Mouse (Mus musculus) kidney, postnatal 36 days (tissue): ENCODE data around the gene Slc17a8.
"Not testable (repeated sequence)": the region's sequence is repeated elsewhere in the genome, so short reads cannot be mapped to it uniquely, and the experiment has no call there.

Source experiments
- DNase-seq, 2 experiments: peaks; one replicate each; pipeline ENCODE4 v3.0.0; 2021 to 2022; ENCODE audit warnings: mixed read lengths in 2 of 2

Gene Slc17a8

DNA sequence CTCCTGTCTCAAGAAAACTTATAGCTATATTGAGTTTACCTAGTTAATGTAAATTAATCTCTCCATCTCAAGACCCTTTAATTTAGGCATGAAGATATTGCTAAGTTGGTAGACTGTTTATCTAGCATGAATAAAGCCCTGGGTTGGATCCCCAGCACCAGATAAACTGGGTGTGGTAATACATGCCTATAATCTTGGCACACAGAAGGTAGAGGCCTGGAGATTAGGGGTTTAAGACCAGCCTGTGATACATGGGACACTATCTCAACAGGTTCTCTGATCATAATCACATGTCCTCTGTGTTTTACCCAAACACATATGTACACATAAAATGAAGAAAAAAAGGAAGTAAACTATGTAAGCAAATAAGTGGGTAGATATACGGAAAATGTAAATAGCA is 32.3 kb downstream of the Slc17a8 start:
- DNase-seq: no peak

DNA sequence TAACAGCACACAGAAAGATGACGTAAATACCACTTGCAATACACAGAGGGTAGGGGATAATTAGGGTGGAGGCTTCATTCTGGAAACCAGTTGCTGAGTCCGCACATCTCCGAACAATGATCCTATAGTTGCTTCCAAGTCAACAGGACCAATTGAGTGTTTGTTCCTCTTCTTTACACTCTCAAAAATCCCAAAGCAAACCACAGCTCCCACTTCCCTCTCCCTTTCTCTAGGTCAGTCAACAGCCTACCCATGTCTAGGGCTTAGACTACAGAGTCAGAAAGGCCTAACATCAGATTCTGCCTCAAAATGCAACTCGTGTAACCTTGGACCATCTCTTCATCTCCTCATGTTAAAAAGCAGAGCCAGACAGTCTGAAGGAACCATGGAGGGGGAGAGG is 36.3 kb downstream of the Slc17a8 start:
- no peak for DNase-seq

DNA sequence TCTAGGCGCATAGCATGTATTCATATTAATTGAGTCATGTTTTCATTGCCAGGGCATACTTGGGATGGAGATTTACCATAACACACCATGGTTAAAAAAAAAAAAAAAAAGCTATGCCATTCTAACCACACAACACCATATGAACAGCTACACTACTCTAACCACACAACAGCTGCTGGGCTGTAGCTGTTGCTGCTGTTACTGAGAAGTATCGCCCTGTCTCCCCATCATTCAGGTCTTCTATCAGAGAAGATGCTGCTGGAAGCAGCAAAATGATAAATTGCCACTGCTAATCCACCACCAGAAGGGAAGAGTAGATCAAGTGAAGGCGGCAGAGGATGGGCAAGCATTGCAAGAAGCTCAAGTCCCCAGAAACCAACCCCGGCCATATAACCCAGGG is 42.3 kb downstream of the Slc17a8 start:
- DNase-seq: no peak

DNA sequence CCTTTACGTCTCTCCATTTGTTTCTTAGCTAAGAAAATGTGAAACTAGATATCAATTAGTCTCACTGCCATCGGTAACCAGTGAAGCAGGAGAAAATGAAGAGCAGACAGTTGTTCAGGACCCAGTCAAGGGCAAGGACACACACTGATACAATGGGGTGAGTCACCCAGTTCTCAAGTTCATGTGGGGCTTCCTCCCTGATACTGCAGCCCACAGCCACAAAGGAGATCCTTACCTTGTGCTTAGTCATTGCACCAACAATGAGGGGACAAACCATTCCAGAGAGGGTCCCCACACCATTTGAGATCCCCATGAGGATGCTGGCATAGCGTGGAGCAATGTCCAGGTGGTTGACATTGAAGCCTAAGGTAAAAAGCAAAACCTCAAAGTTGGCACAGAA is 43.4 kb downstream of the Slc17a8 start:
- no peak for DNase-seq

DNA sequence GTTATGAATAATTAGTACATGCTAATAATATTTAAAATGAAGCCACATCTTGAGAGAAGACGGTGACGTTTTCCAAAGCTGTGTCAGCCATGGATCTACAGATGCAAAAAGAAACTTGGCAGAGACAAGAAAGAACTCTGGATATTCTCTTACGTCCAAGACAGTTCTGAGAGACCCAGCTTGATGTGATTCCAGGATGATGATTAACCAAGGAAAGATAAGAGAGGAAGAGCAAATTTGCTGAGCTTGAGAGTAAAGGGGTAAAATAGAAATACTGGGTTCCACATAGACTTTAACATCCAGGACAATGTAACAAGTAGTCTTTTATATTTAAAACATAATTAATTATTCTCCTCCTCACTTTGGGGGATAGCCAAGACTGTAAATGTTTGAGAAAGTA is 47.6 kb downstream of the Slc17a8 start:
- no peak for DNase-seq

DNA sequence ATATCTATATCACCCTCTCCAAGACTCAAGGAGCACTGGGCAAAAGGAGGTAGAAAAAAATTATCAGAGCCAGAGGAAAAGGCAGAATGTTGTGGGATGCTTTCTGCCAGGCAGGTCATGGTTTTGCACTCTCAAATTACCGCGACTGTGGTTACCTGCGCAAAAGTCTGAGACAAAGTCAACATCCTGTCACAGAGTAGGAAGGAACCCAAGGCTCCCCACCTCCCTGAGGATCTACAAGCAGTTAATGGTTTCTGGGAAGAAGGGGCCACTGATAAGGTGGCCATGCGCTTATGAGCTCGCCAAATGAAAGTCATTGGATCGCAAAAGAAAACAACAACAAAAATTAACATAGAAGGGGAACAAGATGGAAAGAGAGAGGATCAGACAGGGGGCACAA is 48.1 kb downstream of the Slc17a8 start:
- DNase-seq: no peak

DNA sequence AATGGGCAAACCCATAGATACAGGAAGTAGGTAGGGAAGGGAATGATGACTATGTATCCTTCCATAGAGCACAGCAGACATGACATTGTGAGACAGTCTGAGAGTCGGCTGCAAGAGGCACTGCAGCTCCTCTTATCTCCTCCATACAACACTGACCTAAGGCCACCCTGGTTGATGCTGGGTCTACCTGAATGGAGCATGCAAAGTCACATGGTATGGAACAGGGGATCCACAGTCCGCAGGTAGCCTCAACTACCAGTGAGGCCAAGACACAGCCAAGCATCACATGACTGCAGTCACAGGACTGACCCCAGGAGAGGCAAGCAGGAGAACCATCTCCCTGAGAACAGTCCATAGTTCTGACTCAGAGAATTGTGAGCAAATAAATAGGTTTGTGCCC is 53.7 kb downstream of the Slc17a8 start:
- DNase-seq: no peak

DNA sequence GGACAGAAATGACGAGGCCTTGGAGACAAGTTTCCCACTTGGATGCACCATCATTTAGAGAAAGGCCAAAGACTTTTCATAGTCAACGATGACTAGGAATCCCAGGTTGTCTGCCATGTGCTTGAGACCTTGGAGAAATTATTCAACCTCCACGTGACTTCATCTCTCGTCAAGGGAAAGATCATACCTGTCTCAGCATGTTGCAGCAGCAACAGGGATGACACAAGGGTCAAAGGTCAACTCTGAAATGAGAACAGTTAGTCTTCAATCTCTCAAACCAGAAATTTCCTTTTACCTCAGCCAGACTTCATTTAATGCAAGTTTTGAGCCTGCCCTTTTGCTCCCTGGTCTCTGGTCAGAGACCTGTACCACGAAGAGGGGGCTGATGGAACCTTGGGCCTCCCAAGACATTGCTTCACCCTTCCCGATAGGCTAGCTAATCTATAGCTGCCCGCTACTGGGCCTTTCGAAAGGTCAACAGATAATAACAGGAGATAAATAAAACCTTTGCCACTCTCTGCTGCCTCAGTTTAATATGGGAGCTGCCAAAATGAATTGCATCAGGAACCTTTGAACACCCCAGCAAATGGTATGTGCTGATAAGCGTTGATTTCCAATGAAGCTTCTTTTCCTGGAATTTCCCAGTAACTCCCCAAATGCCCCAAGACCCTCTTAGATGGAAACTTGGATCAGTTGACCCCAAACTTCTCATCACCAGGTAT is 55.6 kb downstream of the Slc17a8 start:
- DNase-seq: peak in 1 of 2 experiments; percentile 5

DNA sequence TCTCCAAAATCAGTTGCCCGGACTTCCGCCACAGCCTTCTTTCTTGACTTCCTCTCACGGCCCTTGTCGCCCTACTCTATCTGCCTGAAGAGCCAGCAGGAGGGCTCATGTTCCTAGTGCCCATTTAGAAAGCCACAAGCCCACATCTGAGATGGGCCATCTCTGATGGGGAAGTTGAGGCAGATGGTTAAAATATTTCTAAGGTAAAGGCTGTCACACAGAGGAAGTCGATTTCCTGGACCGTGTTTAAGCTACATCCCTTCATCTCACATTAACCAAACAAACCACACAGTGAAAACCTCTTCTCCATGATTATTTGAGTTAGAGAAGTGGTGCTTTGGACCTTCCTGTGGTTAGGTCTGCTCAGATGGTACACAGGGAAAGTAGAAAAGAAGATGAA is 58.9 kb downstream of the Slc17a8 start:
- no peak for DNase-seq

DNA sequence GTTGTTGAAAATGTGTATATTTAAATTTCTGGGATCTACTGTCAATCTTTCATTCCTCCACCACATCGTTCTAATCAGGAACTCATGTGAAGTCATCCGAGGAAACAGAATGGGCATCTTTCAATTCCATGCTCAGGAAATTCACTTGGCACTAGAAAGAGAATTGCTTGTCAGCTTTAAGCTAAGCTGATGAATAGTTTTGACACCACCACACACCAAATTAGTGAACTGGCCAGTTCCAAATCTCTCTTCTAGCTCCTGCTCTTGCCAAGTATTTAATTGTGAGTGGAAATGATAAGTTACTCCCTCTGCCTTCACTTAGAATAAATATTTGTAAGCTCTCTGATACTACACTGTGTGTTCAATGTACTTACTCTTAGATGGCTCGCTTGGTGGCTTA is 61.7 kb downstream of the Slc17a8 start:
- DNase-seq: no peak

DNA sequence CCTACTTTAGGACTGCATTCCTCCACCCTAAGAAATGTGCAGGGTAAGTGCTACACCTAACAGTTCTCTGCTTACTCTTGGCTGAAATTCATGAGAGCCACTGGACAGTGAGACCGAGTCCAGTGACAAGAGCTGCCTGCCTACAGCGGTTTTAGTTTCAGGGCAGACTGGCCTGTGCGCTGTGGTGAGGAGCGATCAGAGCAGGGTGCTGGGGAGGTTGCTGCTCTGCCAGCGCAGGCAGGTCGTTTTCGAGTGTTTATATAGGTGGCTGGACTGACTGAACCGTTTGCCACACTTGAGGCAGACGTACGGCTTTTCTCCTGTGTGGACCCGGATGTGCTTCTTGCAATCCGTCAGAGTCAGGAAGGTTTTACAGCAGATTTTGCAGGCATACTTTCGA is 66.2 kb downstream of the Slc17a8 start:
- DNase-seq: not testable (repeated sequence)

DNA sequence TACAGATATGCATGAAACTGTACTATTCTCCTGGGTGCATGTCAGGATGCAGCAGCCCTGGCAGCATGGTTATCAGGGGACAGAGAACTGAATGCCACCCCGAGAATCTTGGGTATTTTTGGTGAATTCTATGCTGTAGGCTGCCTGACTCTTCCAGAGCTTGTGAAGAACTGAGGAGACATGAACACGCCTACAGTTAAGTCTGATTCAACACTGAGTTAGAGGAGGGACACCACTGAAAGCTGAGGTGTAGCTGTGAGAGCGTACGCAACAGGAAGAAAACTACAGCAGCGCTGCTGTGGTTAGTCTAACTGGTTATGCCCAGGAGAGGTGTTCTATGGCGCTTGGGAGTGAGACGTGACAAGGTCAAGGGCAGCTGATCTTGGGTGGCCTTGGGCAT is 67.2 kb downstream of the Slc17a8 start:
- DNase-seq: not testable (repeated sequence)

DNA sequence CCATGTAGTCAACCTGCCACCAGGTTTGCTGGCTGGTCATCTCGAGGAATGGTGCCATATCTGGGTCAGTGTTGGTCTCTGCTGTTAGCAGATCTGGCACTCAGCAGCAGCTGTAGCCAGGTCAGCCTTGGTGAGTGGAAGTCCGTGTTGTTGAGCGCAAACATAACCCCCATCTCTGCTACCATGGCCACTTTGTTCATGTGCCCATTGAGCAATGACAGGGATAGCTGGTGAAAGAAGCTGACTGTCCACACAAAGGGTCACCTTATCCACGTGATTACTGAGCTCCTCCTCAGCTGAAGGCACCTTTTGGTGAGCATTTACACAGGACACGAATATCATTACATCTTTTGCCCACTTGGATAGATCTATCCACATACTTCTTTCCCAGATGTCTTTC is 68.0 kb downstream of the Slc17a8 start:
- DNase-seq: no peak

DNA sequence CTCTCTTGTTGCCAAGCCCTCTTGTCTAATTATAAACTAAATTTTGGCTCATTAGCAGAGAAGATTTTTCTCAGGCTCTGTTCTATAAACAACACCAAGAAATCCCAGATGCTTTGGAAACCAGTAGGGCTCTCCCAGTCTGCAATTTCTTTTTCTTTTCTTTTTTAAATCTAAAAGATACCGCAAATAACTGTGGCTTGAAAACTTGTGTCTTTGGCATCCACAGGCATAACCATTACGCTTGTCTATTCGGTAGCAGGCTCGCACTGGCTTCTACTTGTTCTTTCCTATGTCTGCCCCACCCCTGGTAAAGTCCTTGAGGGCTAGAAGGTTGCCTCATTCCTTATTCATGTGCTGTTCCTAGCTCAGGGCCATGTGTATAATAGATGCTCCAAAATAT is 69.4 kb downstream of the Slc17a8 start:
- no peak for DNase-seq

DNA sequence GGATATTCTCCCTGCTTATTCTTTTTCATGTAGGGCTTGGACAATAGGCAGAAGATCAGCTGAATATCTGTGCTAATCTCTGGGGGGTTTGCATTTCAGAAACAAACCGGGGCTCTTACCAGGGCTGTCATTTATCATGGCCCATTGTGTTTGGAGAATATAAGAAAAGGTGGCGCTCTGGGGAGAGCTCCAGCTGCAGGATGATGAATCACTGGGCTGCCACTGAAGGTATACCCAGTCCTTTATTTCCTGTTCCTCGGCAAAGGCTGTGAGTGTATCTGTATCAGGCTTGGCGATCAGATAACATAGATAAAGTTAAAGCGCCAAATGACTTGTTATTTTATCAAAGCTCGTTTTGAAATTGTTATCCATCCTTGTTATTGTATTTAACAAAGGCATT is 73.0 kb downstream of the Slc17a8 start:
- DNase-seq: no peak

DNA sequence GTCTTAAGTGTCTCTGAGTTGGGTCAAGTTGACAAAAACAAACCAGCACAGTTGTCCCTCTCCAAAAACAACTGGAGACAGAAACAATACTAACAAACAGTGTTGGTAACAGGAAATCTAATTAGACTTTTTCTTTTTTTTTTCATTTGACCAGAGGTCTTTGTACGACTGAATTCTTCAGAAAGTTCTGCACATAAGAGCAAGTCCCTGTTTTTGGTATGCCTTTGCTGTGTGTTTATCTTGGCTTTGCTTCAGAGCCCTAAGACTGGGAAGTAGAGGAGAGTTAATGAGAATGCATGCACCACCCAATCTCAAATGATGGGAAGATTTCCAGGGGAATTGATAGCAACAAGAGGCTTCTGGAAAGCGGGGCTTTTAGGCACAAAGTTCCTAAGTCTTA is 74.1 kb downstream of the Slc17a8 start:
- no peak for DNase-seq

DNA sequence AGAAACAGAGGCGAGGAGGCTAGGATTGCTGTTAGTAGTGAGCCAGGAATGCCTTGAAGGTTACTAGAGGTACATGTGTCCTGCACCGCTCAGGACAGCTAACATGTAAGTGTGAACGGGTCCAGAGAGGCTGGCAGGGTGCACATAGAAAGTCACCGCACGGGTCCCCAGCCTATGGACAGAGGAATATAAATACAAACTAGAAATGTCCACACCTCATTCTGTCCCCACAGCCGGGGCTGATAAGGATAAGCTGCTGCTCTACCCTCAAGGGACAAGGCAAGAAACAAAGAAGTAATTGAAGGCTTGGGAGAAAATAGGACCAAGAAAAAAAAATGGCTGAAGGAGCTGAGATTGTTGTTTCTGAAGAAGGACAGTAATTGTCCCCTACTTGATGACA is 77.2 kb downstream of the Slc17a8 start:
- DNase-seq: no peak

DNA sequence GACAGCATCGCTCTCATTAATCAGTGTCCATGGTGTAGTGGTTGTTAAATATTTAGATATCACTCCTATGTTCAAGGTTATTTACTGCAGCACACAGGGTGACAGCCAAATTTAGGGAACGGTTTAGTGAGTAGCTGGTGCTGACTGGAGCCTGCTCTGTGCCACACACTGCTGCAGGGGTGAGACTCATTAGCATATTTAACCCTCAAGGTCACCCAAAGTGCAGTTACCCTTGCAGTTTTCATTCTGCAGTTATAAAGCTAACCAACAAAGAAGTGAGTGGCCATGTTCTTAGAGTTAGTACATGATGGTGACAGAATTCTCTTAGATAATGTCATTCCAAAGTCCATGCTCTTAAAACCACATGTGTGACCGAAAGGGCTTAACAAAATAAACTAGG is 78.7 kb downstream of the Slc17a8 start:
- peak; percentile 14 to 39 for DNase-seq

DNA sequence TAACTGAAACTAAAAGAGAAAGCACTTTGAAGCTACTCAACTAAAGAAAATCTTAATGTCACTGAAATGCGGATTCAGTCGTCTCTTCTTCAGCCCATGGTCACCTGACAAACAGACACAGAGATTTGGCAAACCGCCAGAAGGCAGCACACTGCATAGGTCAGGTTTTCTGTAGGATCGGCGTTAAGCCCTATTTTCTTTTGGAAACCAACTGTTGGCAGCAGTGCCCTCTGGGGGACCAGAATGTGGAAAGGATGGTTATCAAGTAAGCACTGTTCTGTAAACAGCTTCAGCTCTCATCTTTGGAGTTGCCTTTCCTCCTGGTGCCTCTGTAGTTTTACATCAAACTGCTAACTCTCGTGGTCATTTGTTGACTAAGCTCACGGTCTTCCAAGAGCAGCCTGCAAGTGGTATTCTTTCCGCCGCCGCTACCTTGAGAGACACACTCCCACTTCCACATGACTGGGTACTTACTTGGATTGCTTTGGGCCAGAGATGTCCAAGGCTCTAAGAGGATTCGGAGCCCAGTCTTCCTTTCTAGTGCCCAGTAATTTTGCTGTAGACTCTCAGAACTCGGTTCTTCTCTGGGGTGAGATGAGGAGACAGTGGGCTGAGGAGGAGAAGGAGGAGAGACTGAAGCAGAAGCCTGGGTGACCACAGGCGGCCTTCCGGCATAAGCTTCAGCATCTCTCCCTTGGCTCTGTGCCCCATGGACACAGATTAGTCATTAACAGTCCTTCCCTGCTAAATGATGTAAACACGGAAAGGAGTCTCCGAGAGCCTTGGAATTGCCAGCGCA is 87.9 kb downstream of the Slc17a8 start, which contains the start of gene Nr1h4:
Gene Nr1h4, minus strand, starts transcription at position 657 of the 799 bp plus-strand sequence.
- peak; percentile 89 to 90 for DNase-seq

DNA sequence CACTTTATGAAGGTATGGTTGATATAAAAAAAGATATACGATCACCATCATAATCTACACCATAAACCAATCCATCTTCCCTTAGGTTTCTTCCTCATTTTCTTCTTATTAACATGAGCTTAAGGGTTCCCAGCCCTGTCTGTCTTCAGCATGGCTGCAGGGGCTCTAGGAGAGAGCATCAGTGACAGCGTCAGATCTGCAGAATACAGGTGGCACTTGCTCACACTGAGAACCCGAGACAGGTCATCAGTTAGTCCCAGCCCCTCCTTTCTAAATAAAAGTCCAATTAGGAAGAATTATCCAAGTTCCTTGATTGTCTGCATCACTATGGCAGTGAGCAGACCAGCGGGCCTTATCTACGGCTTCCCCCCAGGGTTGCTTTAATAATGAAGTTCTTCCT is 88.6 kb downstream of the Slc17a8 start:
- DNase-seq: no peak

DNA sequence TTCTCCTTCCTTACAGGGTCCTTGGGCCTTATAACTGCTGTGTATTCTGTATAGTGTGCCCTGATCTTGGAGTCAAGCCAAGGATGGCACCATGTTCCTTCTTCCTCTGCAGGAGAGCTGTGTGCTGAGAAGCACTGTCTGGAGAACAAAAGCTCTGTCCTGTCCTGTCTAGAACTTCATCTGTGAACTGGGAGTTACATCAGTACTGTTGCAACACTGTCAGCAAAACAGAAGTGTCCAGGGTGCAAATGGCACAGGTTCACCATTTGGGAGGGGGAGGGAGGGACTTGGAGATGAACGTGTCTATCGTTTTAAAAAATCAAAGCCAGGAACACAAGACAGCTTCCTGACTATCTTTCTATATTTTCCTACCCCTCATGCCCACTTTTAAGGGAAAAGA is 89.1 kb downstream of the Slc17a8 start:
- peak; percentile 26 to 49 for DNase-seq

DNA sequence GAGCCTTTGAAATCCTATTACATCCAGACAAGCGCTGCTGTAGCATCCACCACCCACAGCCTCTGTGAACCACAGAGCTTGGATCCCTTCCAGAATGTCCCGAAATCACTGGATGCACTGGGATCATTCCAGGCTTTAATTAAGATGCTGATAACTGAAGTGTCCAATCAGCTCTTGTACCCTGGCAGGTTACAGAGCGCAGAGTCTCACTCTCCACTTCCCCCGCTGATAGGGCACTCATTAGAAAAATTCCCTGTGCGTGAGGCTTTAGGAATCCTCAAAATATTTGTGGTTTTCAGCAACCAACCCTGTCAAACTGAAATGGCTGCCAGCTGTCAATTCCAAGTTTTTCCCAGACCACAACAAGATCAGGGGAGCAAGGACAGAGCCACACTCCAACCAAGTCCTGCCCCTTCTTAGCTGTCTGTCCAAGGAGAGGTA is 89.8 kb downstream of the Slc17a8 start:
- DNase-seq: no peak

DNA sequence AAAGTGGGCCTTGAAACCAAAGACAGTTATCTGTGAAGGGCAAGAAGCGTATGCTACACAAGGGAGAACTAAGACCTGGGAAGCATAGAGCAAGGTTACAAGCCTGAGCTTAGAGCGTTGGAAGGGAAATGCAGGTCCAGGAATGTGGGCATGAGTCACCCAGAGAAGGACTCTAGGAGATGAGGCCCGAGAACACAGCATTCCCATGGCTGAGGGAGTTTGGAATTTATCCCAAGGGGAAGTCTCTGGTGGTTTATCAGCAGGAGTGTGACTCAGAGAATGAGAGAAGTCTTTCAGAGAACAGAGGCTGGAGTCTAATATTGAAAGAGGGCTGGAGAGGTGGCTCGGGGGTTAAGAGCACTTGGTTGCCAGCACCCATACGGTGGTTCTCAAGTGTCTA is 94.0 kb downstream of the Slc17a8 start:
- DNase-seq: no peak

DNA sequence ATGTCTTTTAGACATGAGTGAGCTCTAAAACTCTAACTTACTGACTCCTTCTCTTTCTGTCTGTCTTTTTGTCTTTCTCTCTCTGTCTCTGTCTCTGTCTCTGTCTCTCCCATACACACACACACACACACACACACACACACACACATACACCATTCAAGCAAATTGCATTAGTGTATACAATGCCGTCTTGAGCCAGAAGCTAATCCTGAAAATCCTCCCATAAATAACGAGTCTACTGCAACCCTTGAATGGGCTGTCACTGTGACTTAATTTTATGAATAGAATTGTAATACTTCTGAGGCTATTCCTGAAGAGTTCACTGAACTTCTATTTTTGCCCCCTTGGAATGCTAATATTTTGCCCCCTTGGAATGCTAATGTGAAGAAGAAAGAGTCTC is 95.2 kb downstream of the Slc17a8 start:
- no peak for DNase-seq
